Mouse (Mus musculus) erythroblast, embryonic 14.5 days (primary cell): Measurements from ENCODE around the gene Grap.

Experiments
- GATA1 ChIP-seq: IDR thresholded peaks from 2 replicates; pipeline ENCODE4 v1.6.1; 2012; ENCODE audit warnings: low read length, inconsistent platforms, mixed read lengths
- TAL1 ChIP-seq: IDR thresholded peaks from 3 replicates; pipeline ENCODE4 v1.6.1; 2012; ENCODE audit warnings: low read length, inconsistent platforms, mixed read lengths

DNA sequence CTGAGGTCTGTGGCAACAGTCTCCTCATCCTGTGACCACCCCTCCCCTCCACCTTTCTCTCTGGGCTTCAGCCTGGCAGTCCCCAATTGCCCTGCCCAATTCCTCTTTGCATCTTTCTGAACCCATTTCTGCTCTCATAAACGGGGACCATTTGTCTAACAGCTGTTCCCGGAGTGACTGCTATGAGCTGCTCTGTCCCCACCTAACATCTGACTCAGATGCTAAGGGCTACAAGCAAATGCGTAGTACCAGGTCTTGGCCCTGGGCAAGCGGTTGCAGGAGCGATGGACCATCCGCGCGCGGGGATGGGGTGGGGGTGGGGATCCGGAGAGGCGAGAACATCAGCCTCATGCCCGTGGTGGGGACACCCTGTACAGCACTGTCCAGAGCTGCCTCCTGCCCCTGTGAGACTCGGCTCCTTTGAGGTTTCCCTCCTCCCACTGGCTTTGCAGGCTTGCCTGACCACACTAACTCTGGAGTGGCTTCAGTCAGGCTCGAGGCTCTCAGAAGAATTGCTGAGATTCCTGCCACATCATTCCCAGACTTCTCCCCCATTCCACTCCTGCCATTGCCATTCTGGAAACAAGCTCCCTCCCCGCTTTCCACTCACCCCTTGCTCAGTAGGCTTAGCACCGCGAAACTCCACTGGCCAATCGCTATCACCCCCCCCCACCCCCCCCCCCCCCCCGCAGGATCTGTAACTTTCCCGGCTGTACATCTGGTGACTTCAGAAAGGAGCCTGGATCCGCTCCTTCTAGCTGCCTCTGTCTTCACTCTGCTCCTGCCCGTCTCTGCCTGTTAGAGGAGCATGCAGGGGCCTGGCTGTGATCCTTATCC lies 37.2 kb upstream of the Grap start:
- TF ChIP-seq TAL1 (no peak), GATA1 (no peak)
